Mouse (Mus musculus): ENCODE data around the gene Ryr2.
"Not testable (repeated sequence)": the region's sequence is repeated elsewhere in the genome, so short reads cannot be mapped to it uniquely, and the experiment has no call there.

Ryr2 gene

GRCm38 (mm10) chr13:11880503-11881227, 226.1 kb downstream of the Ryr2 start:
- no peak for DNase-seq (ENCODE audit: low read depth, low spot score)

GRCm38 (mm10) chr13:11879037-11879436, 227.7 kb downstream of the Ryr2 start:
- DNase-seq (ENCODE audit: low read depth, low spot score): no peak

GRCm38 (mm10) chr13:11874852-11875251, 231.9 kb downstream of the Ryr2 start:
- DNase-seq (ENCODE audit: low read depth, low spot score): no peak

GRCm38 (mm10) chr13:11869971-11870370, 236.8 kb downstream of the Ryr2 start:
- no peak for DNase-seq (ENCODE audit: low read depth, low spot score)

- DNase-seq (ENCODE audit: low read depth, low spot score): no peak
Observed at GRCm38 (mm10) chr13:11869486-11869885, 237.3 kb downstream of the Ryr2 start.

GRCm38 (mm10) chr13:11868979-11869378, 237.8 kb downstream of the Ryr2 start:
- DNase-seq (ENCODE audit: low read depth, low spot score): no peak

GRCm38 (mm10) chr13:11868056-11868455, 238.7 kb downstream of the Ryr2 start:
- no peak for DNase-seq (ENCODE audit: low read depth, low spot score)

- DNase-seq (ENCODE audit: low read depth, low spot score): no peak
Observed at GRCm38 (mm10) chr13:11865261-11865660, 241.5 kb downstream of the Ryr2 start.

- no peak for DNase-seq (ENCODE audit: low read depth, low spot score)
Observed at GRCm38 (mm10) chr13:11851691-11852090, 255.1 kb downstream of the Ryr2 start.

- no peak for DNase-seq (ENCODE audit: low read depth, low spot score)
Observed at GRCm38 (mm10) chr13:11843889-11844288, 262.9 kb downstream of the Ryr2 start.

GRCm38 (mm10) chr13:11837870-11838269, 268.9 kb downstream of the Ryr2 start:
- DNase-seq (ENCODE audit: low read depth, low spot score): no peak

GRCm38 (mm10) chr13:11837152-11837551, 269.6 kb downstream of the Ryr2 start:
- no peak for DNase-seq (ENCODE audit: low read depth, low spot score)

GRCm38 (mm10) chr13:11836304-11837078, 270.3 kb downstream of the Ryr2 start:
- DNase-seq (ENCODE audit: low read depth, low spot score): no peak

- no peak for DNase-seq (ENCODE audit: low read depth, low spot score)
Observed at GRCm38 (mm10) chr13:11831210-11831609, 275.5 kb downstream of the Ryr2 start.

- no peak for DNase-seq (ENCODE audit: low read depth, low spot score)
Observed at GRCm38 (mm10) chr13:11825563-11826226, 281.1 kb downstream of the Ryr2 start.

- no peak for DNase-seq (ENCODE audit: low read depth, low spot score)
Observed at GRCm38 (mm10) chr13:11818723-11819122, 288.0 kb downstream of the Ryr2 start.

GRCm38 (mm10) chr13:11809365-11809764, 297.4 kb downstream of the Ryr2 start:
- DNase-seq (ENCODE audit: low read depth, low spot score): not testable (repeated sequence)

- no peak for DNase-seq (ENCODE audit: low read depth, low spot score)
Observed at GRCm38 (mm10) chr13:11792536-11792935, 314.2 kb downstream of the Ryr2 start.

GRCm38 (mm10) chr13:11790536-11790935, 316.2 kb downstream of the Ryr2 start:
- no peak for DNase-seq (ENCODE audit: low read depth, low spot score)

- DNase-seq (ENCODE audit: low read depth, low spot score): no peak
Observed at GRCm38 (mm10) chr13:11782411-11783155, 324.2 kb downstream of the Ryr2 start.

GRCm38 (mm10) chr13:11781065-11781464, 325.7 kb downstream of the Ryr2 start:
- DNase-seq (ENCODE audit: low read depth, low spot score): no peak

- no peak for DNase-seq (ENCODE audit: low read depth, low spot score)
Observed at GRCm38 (mm10) chr13:11777726-11778125, 329.0 kb downstream of the Ryr2 start.
